Mouse (Mus musculus): ENCODE results near the gene Ap2m1. TPM values are rescaled to one million over a fixed set of nuclear protein-coding genes. Genes with fewer than 3 reads are reported as not detected.

Ap2m1 gene
- polyA plus RNA-seq, 1 experiment from 2014 or later, result 834 TPM

DNA sequence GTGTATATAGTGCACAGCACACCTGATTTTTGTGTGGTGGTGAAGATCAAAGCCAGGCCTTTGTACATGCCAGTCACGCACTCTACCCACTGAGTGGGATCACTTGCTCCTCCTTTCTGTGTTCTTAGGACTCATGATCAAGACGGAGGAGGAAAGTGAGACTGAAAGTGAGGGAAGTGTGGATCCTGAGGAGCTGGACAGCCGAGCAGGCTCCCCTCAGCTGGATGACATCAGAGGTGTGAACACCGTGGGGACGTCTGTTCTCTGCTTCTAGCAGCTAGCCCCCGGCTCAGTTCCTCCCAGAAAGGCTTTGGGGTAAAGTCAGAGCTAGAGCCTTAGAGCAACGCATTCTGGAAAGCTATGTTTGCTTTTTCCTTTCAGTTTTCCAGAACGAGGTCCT is 29.3 kb upstream of the Ap2m1 start:
- Histone ChIP-seq H3K4me2 (no peak overlapping the region), H3K9me3 (no peaks in the 10 kb centered on the region), H3K27ac (no peak overlapping the region), H3K4me1 (no peaks in the 10 kb centered on the region), H3K4me3 (replicated peaks) (no peak overlapping the region), H3K36me3 (replicated peaks) (peaks cover 96% of the 10 kb centered on the region), H3K9ac (no peak overlapping the region), H3K27me3 (no peaks in the 10 kb centered on the region)
- no peak for ATAC-seq (ENCODE audit: low FRiP score)
- 93% methylated on average over 8 of the region's 8 CpGs for WGBS

DNA sequence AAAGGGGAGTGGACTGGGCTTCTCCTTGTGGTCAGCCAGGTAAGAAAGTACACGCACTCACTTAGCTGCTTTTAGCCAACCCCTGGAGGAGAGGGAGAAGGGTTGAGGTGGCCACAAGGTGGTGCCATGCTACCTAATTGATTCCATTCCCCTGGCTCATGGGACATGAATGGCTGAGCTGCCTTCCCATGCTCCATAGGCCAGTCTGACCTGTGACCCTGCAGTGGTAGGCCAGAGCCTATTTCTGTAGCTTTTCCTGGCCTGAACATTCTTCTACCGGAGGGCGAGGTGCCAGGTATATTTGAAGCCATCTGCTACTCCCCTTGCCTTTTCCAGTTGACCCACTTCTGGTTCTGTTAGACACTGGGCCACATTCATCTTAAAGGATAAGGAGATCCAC is 25.9 kb upstream of the Ap2m1 start:
- ATAC-seq (ENCODE audit: low FRiP score), result 0 out of 2 replicates have a peak, but pooled peaks have one; percentile 17
- WGBS, result 76% methylated on average over 3 of the region's 3 CpGs
- no peak overlapping the region for H3K9ac ChIP-seq

DNA sequence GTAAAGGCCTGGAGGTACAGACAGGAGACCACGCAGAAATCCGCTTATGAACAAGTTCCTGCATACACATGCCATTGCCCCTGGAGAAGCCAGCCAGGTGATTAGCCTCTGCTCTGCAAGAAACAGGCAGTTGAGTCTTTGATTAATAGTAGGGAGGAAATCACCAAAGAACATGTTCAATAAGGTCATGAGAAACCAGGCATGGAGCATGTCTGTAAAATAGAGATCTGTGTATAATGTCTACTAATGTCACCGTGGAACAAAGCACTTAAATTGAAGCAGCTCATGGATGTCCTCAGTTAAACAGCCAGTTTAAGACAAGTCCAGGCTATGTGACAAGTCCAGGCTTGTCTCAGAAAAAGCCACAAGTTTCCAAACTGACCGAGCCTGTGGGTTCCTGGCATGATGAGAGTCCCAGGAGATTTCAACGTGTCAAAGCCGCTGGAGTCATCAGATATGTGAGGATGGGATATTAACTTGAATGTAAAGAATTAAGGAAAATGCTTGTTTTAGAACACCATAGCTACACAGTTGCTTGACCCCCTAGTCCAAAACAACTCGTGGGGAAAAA is 23.9 kb upstream of the Ap2m1 start:
- ATAC-seq (ENCODE audit: low FRiP score), result no peak
- Histone ChIP-seq H3K9ac (no peak overlapping the region), H3K4me1 (peaks cover 4% of the 10 kb centered on the region), H3K27me3 (no peaks in the 10 kb centered on the region), H3K4me3 (replicated peaks) (no peak overlapping the region), H3K4me2 (no peak overlapping the region), H3K36me3 (replicated peaks) (peaks cover 49% of the 10 kb centered on the region), H3K9me3 (no peaks in the 10 kb centered on the region), H3K27ac (no peak overlapping the region)
- 92% methylated on average over 7 of the region's 7 CpGs for WGBS

More for the DNA sequence above, 25.9 kb upstream of the Ap2m1 start:
- no peak overlapping the region for H3K4me2 ChIP-seq
- no peaks in the 10 kb centered on the region for H3K27me3 ChIP-seq
- no peaks in the 10 kb centered on the region for H3K9me3 ChIP-seq
- H3K27ac ChIP-seq, result no peak overlapping the region
- no peaks in the 10 kb centered on the region for H3K4me1 ChIP-seq
- H3K4me3 ChIP-seq (replicated peaks), result no peak overlapping the region
- peaks cover 69% of the 10 kb centered on the region for H3K36me3 ChIP-seq (replicated peaks)

- ATAC-seq (ENCODE audit: low FRiP score), result no peak
- H3K27ac ChIP-seq, result peak overlapping the region; percentile 93
- H3K4me2 ChIP-seq, result peak overlapping the region; percentile 90
- peaks cover 31% of the 10 kb centered on the region for H3K4me1 ChIP-seq
- no peaks in the 10 kb centered on the region for H3K9me3 ChIP-seq
- peak overlapping the region; percentile 95 for H3K4me3 ChIP-seq (replicated peaks)
- peak overlapping the region; percentile 99 for H3K9ac ChIP-seq
- peaks cover 21% of the 10 kb centered on the region for H3K36me3 ChIP-seq (replicated peaks)
- no peaks in the 10 kb centered on the region for H3K27me3 ChIP-seq
Measured at GRCm38 (mm10) chr16:20516032-20516431, 19.2 kb upstream of the Ap2m1 start.

DNA sequence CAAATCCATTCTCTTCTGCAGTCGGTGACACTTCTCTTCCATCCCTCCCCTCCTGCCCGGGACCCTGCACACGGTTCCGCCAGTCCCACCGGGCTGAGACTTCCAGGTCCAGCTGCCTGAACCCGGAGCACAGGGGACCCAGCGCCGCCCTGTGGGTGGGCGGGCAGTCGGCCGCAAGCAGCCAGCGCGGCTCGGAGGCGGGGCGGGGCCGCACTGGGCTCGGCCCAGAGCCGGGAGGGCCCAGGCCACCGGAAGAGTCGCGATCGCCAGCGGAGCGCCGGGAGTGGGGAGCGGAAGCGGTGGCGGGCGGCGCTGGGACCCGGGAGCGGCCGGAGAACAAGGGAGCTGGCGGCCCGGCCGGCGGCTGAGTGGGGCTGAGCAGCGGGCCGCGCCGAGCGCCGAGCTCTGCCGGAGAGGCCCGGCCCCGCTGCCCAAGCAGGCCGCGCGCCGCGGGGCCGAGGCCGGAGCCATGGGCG is 18.5 kb upstream of the Ap2m1 start, which contains the start of gene Dvl3:
Gene Dvl3 (plus strand): TSS at position 257 of the 476 bp plus-strand sequence.
- peak within 1 kb of the TSS; percentile 90 for H3K4me2 ChIP-seq
- no peaks in the 10 kb centered on the region for H3K27me3 ChIP-seq
- H3K4me3 ChIP-seq (replicated peaks), result peak within 1 kb of the TSS; percentile 95
- H3K36me3 ChIP-seq (replicated peaks), result peaks cover 21% of the 10 kb centered on the region
- H3K9me3 ChIP-seq, result no peaks in the 10 kb centered on the region
- WGBS, result under 1% methylated on average over 39 of the region's 55 CpGs
- H3K4me1 ChIP-seq, result peaks cover 31% of the 10 kb centered on the region
- peak within 1 kb of the TSS; percentile 99 for H3K9ac ChIP-seq
- H3K27ac ChIP-seq, result peak within 1 kb of the TSS; percentile 93
- ATAC-seq (ENCODE audit: low FRiP score), result peak; percentile 96

GRCm38 (mm10) chr16:20517216-20517615 is 18.1 kb upstream of the Ap2m1 start:
- under 1% methylated on average over 26 of the region's 26 CpGs for WGBS
- Histone ChIP-seq H3K9ac (peak overlapping the region; percentile 99), H3K4me3 (replicated peaks) (peak overlapping the region; percentile 95), H3K27me3 (no peaks in the 10 kb centered on the region), H3K36me3 (replicated peaks) (peaks cover 26% of the 10 kb centered on the region), H3K4me2 (peak overlapping the region; percentile 90), H3K9me3 (no peaks in the 10 kb centered on the region), H3K27ac (peak overlapping the region; percentile 93), H3K4me1 (peaks cover 31% of the 10 kb centered on the region)
- peak; percentile 34 for ATAC-seq (ENCODE audit: low FRiP score)

GRCm38 (mm10) chr16:20517701-20518374 is 17.4 kb upstream of the Ap2m1 start:
- ATAC-seq (ENCODE audit: low FRiP score), result peak; percentile 68
- Histone ChIP-seq H3K9ac (peak overlapping the region; percentile 99), H3K4me3 (replicated peaks) (peak overlapping the region; percentile 95), H3K27ac (peak overlapping the region; percentile 93), H3K4me2 (peak overlapping the region; percentile 90), H3K9me3 (no peaks in the 10 kb centered on the region), H3K4me1 (peaks cover 31% of the 10 kb centered on the region), H3K36me3 (replicated peaks) (peaks cover 26% of the 10 kb centered on the region), H3K27me3 (no peaks in the 10 kb centered on the region)
- 2% methylated on average over 6 of the region's 6 CpGs for WGBS

- peaks cover 85% of the 10 kb centered on the region for H3K36me3 ChIP-seq (replicated peaks)
- no peak overlapping the region for H3K4me2 ChIP-seq
- WGBS, result 87% methylated on average over 10 of the region's 10 CpGs
- peaks cover 16% of the 10 kb centered on the region for H3K4me1 ChIP-seq
- H3K27ac ChIP-seq, result no peak overlapping the region
- H3K27me3 ChIP-seq, result no peaks in the 10 kb centered on the region
- H3K9ac ChIP-seq, result no peak overlapping the region
- ATAC-seq (ENCODE audit: low FRiP score), result no peak
- H3K9me3 ChIP-seq, result no peaks in the 10 kb centered on the region
- no peak overlapping the region for H3K4me3 ChIP-seq (replicated peaks)
Measured at GRCm38 (mm10) chr16:20523886-20524285, 11.4 kb upstream of the Ap2m1 start.

DNA sequence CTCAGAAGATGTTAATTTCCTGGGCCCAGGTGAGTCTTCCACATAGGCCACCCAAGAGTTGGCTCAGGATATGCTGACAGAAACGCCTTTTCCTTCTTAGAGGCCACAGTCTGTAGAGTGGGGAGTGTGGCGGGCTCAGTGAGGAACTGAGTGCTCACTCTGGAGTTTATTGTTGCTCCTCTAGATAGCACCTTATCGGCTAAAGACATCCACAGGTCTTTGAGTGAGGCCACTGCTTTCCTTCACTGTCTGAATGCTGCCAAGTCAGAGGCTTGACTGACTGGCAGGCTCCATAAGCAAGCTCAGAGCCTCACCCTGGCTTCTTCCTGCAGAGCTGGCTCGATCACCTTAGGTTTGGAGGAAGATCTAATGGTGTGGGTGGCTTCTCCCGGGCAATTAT is 6.5 kb upstream of the Ap2m1 start:
- 85% methylated on average over 5 of the region's 5 CpGs for WGBS
- no peaks in the 10 kb centered on the region for H3K9me3 ChIP-seq
- H3K4me1 ChIP-seq, result no peaks in the 10 kb centered on the region; the same call in 1 of the 2 replicates
- no peak overlapping the region for H3K4me2 ChIP-seq
- H3K4me3 ChIP-seq (replicated peaks), result no peak overlapping the region
- H3K36me3 ChIP-seq (replicated peaks), result peaks cover 96% of the 10 kb centered on the region
- H3K27ac ChIP-seq, result peak overlapping the region; percentile 73
- no peak for ATAC-seq (ENCODE audit: low FRiP score)
- no peaks in the 10 kb centered on the region for H3K27me3 ChIP-seq
- H3K9ac ChIP-seq, result 0 out of 2 replicates have a peak overlapping the region, but pooled peaks have one; percentile 38

GRCm38 (mm10) chr16:20529375-20529774 is 5.9 kb upstream of the Ap2m1 start:
- H3K36me3 ChIP-seq (replicated peaks), result peaks cover 90% of the 10 kb centered on the region
- no peaks in the 10 kb centered on the region; the same call in 1 of the 2 replicates for H3K4me1 ChIP-seq
- no peak overlapping the region for H3K4me3 ChIP-seq (replicated peaks)
- 46% methylated on average over 1 of the region's 1 CpGs for WGBS
- H3K4me2 ChIP-seq, result no peak overlapping the region
- peak; percentile 19; the same call in 1 of the 2 replicates for ATAC-seq (ENCODE audit: low FRiP score)
- no peak overlapping the region for H3K9ac ChIP-seq
- no peak overlapping the region for H3K27ac ChIP-seq
- no peaks in the 10 kb centered on the region for H3K9me3 ChIP-seq
- no peaks in the 10 kb centered on the region for H3K27me3 ChIP-seq

- no peak overlapping the region for H3K4me2 ChIP-seq
- H3K27me3 ChIP-seq, result no peaks in the 10 kb centered on the region
- no peak overlapping the region for H3K4me3 ChIP-seq (replicated peaks)
- H3K9ac ChIP-seq, result no peak overlapping the region
- H3K36me3 ChIP-seq (replicated peaks), result peaks cover 76% of the 10 kb centered on the region
- WGBS, result 96% methylated on average over 19 of the region's 20 CpGs
- H3K27ac ChIP-seq, result no peak overlapping the region
- no peak for ATAC-seq (ENCODE audit: low FRiP score)
- H3K9me3 ChIP-seq, result no peaks in the 10 kb centered on the region
- peaks cover under 1% of the 10 kb centered on the region; the same call in 1 of the 2 replicates for H3K4me1 ChIP-seq
Measured at GRCm38 (mm10) chr16:20530941-20531340, 4.3 kb upstream of the Ap2m1 start.

DNA sequence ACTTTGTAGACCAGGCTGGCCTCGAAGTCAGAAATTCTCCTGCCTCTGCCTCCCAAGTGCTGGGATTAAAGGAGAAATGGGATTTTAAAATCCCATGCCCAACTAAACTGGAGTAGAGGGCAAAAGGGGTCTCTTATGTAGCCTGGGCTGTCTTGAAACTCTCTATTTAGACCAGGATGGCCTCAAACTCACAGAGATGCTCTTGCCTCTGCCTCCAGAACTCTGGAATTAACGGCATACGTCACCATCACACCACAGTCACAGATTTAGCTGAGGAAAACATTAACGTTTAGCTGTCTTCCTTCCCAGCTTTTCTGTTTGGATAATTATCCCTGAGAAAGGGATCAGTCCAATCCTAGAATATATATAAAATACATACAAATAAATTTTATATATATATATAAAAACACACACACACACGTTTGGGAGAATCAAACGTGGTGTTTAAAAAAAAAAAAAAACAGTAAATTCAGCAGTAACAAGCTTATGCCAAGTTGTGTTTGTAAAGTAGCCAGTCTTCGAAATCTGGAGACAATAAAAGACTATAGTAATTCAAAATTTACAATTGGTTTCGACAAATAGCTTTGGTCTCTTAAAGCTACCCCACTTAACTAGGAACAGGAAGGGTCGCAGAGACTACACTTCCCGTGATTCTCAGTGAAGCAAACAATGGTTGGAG is 522 bp upstream of the Ap2m1 start:
- Histone ChIP-seq H3K36me3 (replicated peaks) (peaks cover 61% of the 10 kb centered on the region), H3K27ac (no peak overlapping the region), H3K4me3 (replicated peaks) (peak overlapping the region; percentile 92; the same call in 1 of the 2 replicates), H3K27me3 (no peaks in the 10 kb centered on the region), H3K4me2 (0 out of 2 replicates have a peak overlapping the region, but pooled peaks have one; percentile 89), H3K9me3 (no peaks in the 10 kb centered on the region), H3K9ac (no peak overlapping the region), H3K4me1 (peaks cover 26% of the 10 kb centered on the region)
- 48% methylated on average over 10 of the region's 10 CpGs for WGBS
- ATAC-seq (ENCODE audit: low FRiP score), result no peak

All from forebrain, embryonic 12.5 days (tissue).